Mouse (Mus musculus) frontal cortex, adult (tissue): ENCODE results near the gene Ctr9.

ENCODE experiments used
- ATAC-seq: cut with Nextera tagmentation; 2 replicates; pipeline ENCODE4 v1.9.2; 2017; ENCODE audit warnings: mild to moderate bottlenecking, moderate library complexity, mixed read lengths; ENCODE audit not compliant: low TSS enrichment

Gene Ctr9

GRCm38 (mm10) chr7:111028281-111029045 lies at the start of gene Ctr9:
Ctr9 (plus strand) TSS chr7:111028951.
- peak; percentile 98 for ATAC-seq

- ATAC-seq: no peak
Measured at GRCm38 (mm10) chr7:110981036-110981435, 47.7 kb upstream of the Ctr9 start.

- ATAC-seq: no peak; the same call in 1 of the 2 replicates
Measured at GRCm38 (mm10) chr7:110982053-110982705, 46.6 kb upstream of the Ctr9 start, which contains the start of gene Mrvi1. Mrvi1 (minus strand) TSS chr7:110982461.

- ATAC-seq: 0 out of 2 replicates have a peak, but pooled peaks have one; percentile 55
Measured at GRCm38 (mm10) chr7:110982764-110983163, 46.0 kb upstream of the Ctr9 start.

- ATAC-seq: no peak
Measured at GRCm38 (mm10) chr7:110983621-110984020, 45.1 kb upstream of the Ctr9 start.

GRCm38 (mm10) chr7:110985581-110986265 lies 43.0 kb upstream of the Ctr9 start:
- no peak for ATAC-seq

GRCm38 (mm10) chr7:110988081-110988480 lies 40.7 kb upstream of the Ctr9 start:
- peak; percentile 96 for ATAC-seq

- ATAC-seq: peak; percentile 76; the same call in 1 of the 2 replicates
Measured at GRCm38 (mm10) chr7:110989286-110989879, 39.4 kb upstream of the Ctr9 start.

- no peak for ATAC-seq
Measured at GRCm38 (mm10) chr7:110990356-110991220, 38.2 kb upstream of the Ctr9 start.

GRCm38 (mm10) chr7:110991221-110991494 lies 37.6 kb upstream of the Ctr9 start:
- no peak for ATAC-seq

- no peak for ATAC-seq
Measured at GRCm38 (mm10) chr7:110998887-110999827, 29.6 kb upstream of the Ctr9 start.

GRCm38 (mm10) chr7:111004136-111004840 lies 24.5 kb upstream of the Ctr9 start:
- no peak for ATAC-seq

GRCm38 (mm10) chr7:111014039-111014605 lies 14.6 kb upstream of the Ctr9 start:
- ATAC-seq: no peak

GRCm38 (mm10) chr7:111014893-111015292 lies 13.9 kb upstream of the Ctr9 start:
- ATAC-seq: peak; percentile 92

GRCm38 (mm10) chr7:111015731-111016130 lies 13.0 kb upstream of the Ctr9 start:
- ATAC-seq: no peak

GRCm38 (mm10) chr7:111016921-111017320 lies 11.8 kb upstream of the Ctr9 start:
- peak; percentile 64; the same call in 1 of the 2 replicates for ATAC-seq

GRCm38 (mm10) chr7:111020814-111021213 lies 7.9 kb upstream of the Ctr9 start:
- ATAC-seq: no peak

- ATAC-seq: no peak
Measured at GRCm38 (mm10) chr7:111024068-111024594, 4.6 kb upstream of the Ctr9 start.

- ATAC-seq: no peak
Measured at GRCm38 (mm10) chr7:111024912-111025311, 3.8 kb upstream of the Ctr9 start.
